Mouse (Mus musculus) CH12.LX (cell line): ENCODE data around the gene Spred2. TPM values are rescaled to one million over a fixed set of nuclear protein-coding genes. Genes with fewer than 3 reads are reported as not detected.
A peak's percentile ranks its signal among the peaks of the same experiment; 100 is the strongest.

Experiments
- DNase-seq: peaks from one replicate; pipeline ENCODE4 v3.0.0-alpha.2; 2013; ENCODE audit errors: extremely low read depth
- H3K27ac ChIP-seq: 2 replicates; pipeline ENCODE4 v1.5.1; 2012; ENCODE audit warnings: low read depth, mild to moderate bottlenecking, control low read depth, moderate library complexity; ENCODE audit not compliant: insufficient read depth
- H3K27me3 ChIP-seq: replicated peaks from 2 replicates; pipeline ENCODE3; 2012; ENCODE audit warnings: inconsistent platforms
- H3K36me3 ChIP-seq, 2 experiments: replicated peaks in 1 of 2; 2 replicates each; pipeline versions ENCODE3 to v1.6.1; 2012; ENCODE audit warnings: inconsistent platforms in 1 of 2, low read length in 1 of 2, mild to moderate bottlenecking in 1 of 2, mixed read lengths in 1 of 2, moderate library complexity in 1 of 2; ENCODE audit not compliant: control insufficient read depth in 1 of 2, insufficient read depth in 1 of 2
- H3K4me1 ChIP-seq, 2 experiments: 2 replicates each; pipeline ENCODE4 v1.6.1; 2012; ENCODE audit warnings: inconsistent platforms in 1 of 2, moderate library complexity in 1 of 2; ENCODE audit not compliant: insufficient read depth in 2 of 2, control insufficient read depth in 1 of 2
- H3K4me2 ChIP-seq: 2 replicates; pipeline ENCODE4 v1.6.1; 2012; ENCODE audit warnings: low read depth, mild to moderate bottlenecking, control low read depth; ENCODE audit not compliant: poor library complexity, insufficient read depth, severe bottlenecking
- H3K4me3 ChIP-seq, 3 experiments: fragments of 150-350 bp in 1 of 3; sonication (generic) in 1 of 3; replicated peaks in 1 of 3; 2 replicates each; pipeline versions ENCODE3 to v1.5.1; 2011 to 2012; ENCODE audit warnings: low read depth in 2 of 3, low read length in 2 of 3, mild to moderate bottlenecking in 2 of 3, moderate library complexity in 2 of 3, control low read depth in 1 of 3, improper control_type of control experiment in 1 of 3, inconsistent platforms in 1 of 3, mixed read lengths in 1 of 3; ENCODE audit not compliant: poor library complexity in 1 of 3
- H3K79me2 ChIP-seq: replicated peaks from 2 replicates; pipeline ENCODE4 v1.6.1; 2012; ENCODE audit warnings: mild to moderate bottlenecking, moderate library complexity; ENCODE audit not compliant: control insufficient read depth, poor library complexity, insufficient read depth, severe bottlenecking; ENCODE audit errors: extremely low read depth
- H3K9ac ChIP-seq: 2 replicates; pipeline ENCODE4 v1.6.1; 2012; ENCODE audit warnings: low read depth, mild to moderate bottlenecking, control low read depth, moderate library complexity; ENCODE audit not compliant: insufficient read depth
- H3K9me3 ChIP-seq: replicated peaks from 2 replicates; pipeline ENCODE3; 2012; ENCODE audit warnings: low read length, inconsistent platforms, mixed read lengths
- BHLHE40 ChIP-seq: IDR thresholded peaks from 2 replicates; pipeline ENCODE4 v1.6.1; 2011; ENCODE audit warnings: mild to moderate bottlenecking, low read depth, low read length, improper control_type of control experiment
- CHD2 ChIP-seq: IDR thresholded peaks from 2 replicates; pipeline ENCODE4 v1.6.1; 2011; ENCODE audit warnings: low read length, improper control_type of control experiment
- CTCF ChIP-seq, 2 experiments: IDR thresholded peaks in 1 of 2; conservative IDR thresholded peaks in 1 of 2; 2 replicates each; pipeline ENCODE4 v1.5.1; 2011 to 2012; ENCODE audit warnings: low read depth in 2 of 2, low read length in 2 of 2, improper control_type of control experiment in 1 of 2, inconsistent platforms in 1 of 2, mild to moderate bottlenecking in 1 of 2, moderate library complexity in 1 of 2
- ELF1 ChIP-seq: IDR thresholded peaks from 2 replicates; pipeline ENCODE4 v1.6.1; 2014; ENCODE audit warnings: low read depth, mild to moderate bottlenecking, inconsistent platforms, low read length, improper control_type of control experiment
- ETS1 ChIP-seq: conservative IDR thresholded peaks from 2 replicates; pipeline ENCODE4 v1.6.1; 2012; ENCODE audit warnings: low read depth, mild to moderate bottlenecking, inconsistent platforms, low read length, improper control_type of control experiment, moderate library complexity
- GABPA ChIP-seq: IDR thresholded peaks from 2 replicates; pipeline ENCODE4 v1.6.1; 2012; ENCODE audit warnings: low read depth, low read length, improper control_type of control experiment, inconsistent platforms; ENCODE audit not compliant: insufficient replicate concordance
- HCFC1 ChIP-seq: IDR thresholded peaks from 2 replicates; pipeline ENCODE4 v1.6.1; 2012; ENCODE audit warnings: low read depth, mild to moderate bottlenecking, inconsistent platforms, low read length, improper control_type of control experiment
- JUN ChIP-seq: IDR thresholded peaks from 2 replicates; pipeline ENCODE4 v1.6.1; 2011; ENCODE audit warnings: low read depth, mild to moderate bottlenecking, low read length, improper control_type of control experiment, moderate library complexity; ENCODE audit not compliant: insufficient read depth
- KAT2A ChIP-seq: IDR thresholded peaks from 2 replicates; pipeline ENCODE4 v1.6.1; 2012; ENCODE audit warnings: low read length, improper control_type of control experiment, inconsistent platforms; ENCODE audit not compliant: insufficient replicate concordance
- MAX ChIP-seq: IDR thresholded peaks from 2 replicates; pipeline ENCODE4 v1.6.1; 2011; ENCODE audit warnings: low read length, improper control_type of control experiment
- MEF2A ChIP-seq: IDR thresholded peaks from 2 replicates; pipeline ENCODE4 v1.6.1; 2014; ENCODE audit warnings: low read depth, mild to moderate bottlenecking, inconsistent platforms, low read length, improper control_type of control experiment, borderline replicate concordance
- MXI1 ChIP-seq: IDR thresholded peaks from 2 replicates; pipeline ENCODE4 v1.6.1; 2011; ENCODE audit warnings: mild to moderate bottlenecking, low read depth, low read length, improper control_type of control experiment
- POLR2A ChIP-seq: IDR thresholded peaks from 2 replicates; pipeline ENCODE4 v1.6.1; 2011; ENCODE audit warnings: low read depth, mild to moderate bottlenecking, improper control_type of control experiment, low read length
- RAD21 ChIP-seq: IDR thresholded peaks from 2 replicates; pipeline ENCODE4 v1.6.1; 2011; ENCODE audit warnings: low read depth, mild to moderate bottlenecking, low read length, improper control_type of control experiment, moderate library complexity
- RCOR1 ChIP-seq: conservative IDR thresholded peaks from 2 replicates; pipeline ENCODE4 v1.6.1; 2012; ENCODE audit warnings: low read depth, mild to moderate bottlenecking, inconsistent platforms, low read length, improper control_type of control experiment
- SIN3A ChIP-seq: IDR thresholded peaks from 2 replicates; pipeline ENCODE4 v1.6.1; 2012; ENCODE audit warnings: low read length, improper control_type of control experiment, inconsistent platforms
- SMC3 ChIP-seq: IDR thresholded peaks from 2 replicates; pipeline ENCODE4 v1.6.1; 2011; ENCODE audit warnings: low read depth, low read length, improper control_type of control experiment
- UBTF ChIP-seq: IDR thresholded peaks from 2 replicates; pipeline ENCODE4 v1.6.1; 2012; ENCODE audit warnings: low read depth, mild to moderate bottlenecking, inconsistent platforms, low read length, improper control_type of control experiment, moderate library complexity
- USF1 ChIP-seq: IDR thresholded peaks from 2 replicates; pipeline ENCODE4 v1.6.1; 2014; ENCODE audit warnings: low read depth, mild to moderate bottlenecking, inconsistent platforms, low read length, improper control_type of control experiment
- ZKSCAN1 ChIP-seq: IDR thresholded peaks from 2 replicates; pipeline ENCODE4 v1.6.1; 2012; ENCODE audit warnings: low read depth, inconsistent platforms, low read length, improper control_type of control experiment, borderline replicate concordance
- ZMIZ1 ChIP-seq: IDR thresholded peaks from 2 replicates; pipeline ENCODE4 v1.6.1; 2012; ENCODE audit warnings: low read depth, mild to moderate bottlenecking, inconsistent platforms, low read length, improper control_type of control experiment
- dilution Hi-C: fragments of 300-500 bp; cut with MboI; formaldehyde crosslinking; loops from 2 replicates; pipeline ENCODE4 v1.14.3; 2020; ENCODE audit warnings: low sequenced_read_pairs; ENCODE audit not compliant: extremely low pct_unique_long_range_greater_than_20kb, extremely low pct_ligation_motif_present
- in situ Hi-C: fragments of 300-500 bp; cut with MboI; formaldehyde crosslinking; loops from 3 replicates; pipeline ENCODE4 v1.14.3; 2019; ENCODE audit warnings: low sequenced_read_pairs, low pct_ligation_motif_present, low pct_unique_long_range_greater_than_20kb, mixed read lengths
- polyA plus RNA-seq: library from polyadenylated mRNA; unstranded; fragments of >175 nt; gene quantifications from 2 replicates; pipeline ENCODE4 v1.2.1, GENCODE M21; 2012; ENCODE audit warnings: low read depth; ENCODE audit not compliant: insufficient read length
- total RNA-seq, 2 experiments: library from RNA; depleted of rRNA; stranded (reverse); fragments of 300-350 nt in 1 of 2; fragments of >200 nt in 1 of 2; gene quantifications; 2 replicates each; pipeline ENCODE4 v1.2.3; 2012 to 2014

The Spred2 gene
- total and polyA plus RNA-seq, 3 experiments: 1.4 to 15.8 (median 4.2) TPM

DNA sequence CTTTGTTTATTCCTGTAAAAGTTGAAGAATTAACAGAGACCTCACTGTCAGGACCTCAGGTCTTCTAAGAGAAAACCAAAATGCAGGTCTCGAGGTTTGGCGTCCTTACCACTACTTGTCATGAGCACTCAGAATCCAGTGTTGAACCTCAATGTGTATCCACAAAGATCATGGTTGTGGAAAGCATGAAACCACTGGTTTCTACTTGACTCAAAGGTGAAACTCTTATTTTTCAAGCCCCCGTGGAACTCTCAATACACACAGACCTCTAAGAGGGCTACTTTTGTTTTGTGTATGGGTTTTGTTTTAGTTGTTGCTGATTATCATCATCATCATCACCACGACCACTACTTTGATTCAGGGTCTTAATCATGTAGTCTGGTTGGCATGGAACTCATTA is 2.0 kb upstream of the Spred2 start (continued):
- TF ChIP-seq ETS1 (peak; percentile 75), MXI1 (peak; percentile 79; the same call in 1 of the 2 replicates), POLR2A (no peak), UBTF (no peak), HCFC1 (no peak), BHLHE40 (peak; percentile 92), CTCF (conservative IDR thresholded peaks at IDR 0.05 in 1 of 2, IDR thresholded peaks at IDR 0.05 in 1 of 2; ENCODE audit: low read depth in 2 of 2, low read length in 2 of 2) (no peak), SMC3 (peak; percentile 6; the same call in 1 of the 2 replicates), JUN (peak; percentile 88), USF1 (no peak), SIN3A (peak; percentile 96), KAT2A (0 out of 2 replicates have a peak, but pooled peaks have one; percentile 46), ELF1 (peak; percentile 18; the same call in 1 of the 2 replicates), ZMIZ1 (peak; percentile 35; the same call in 1 of the 2 replicates), GABPA (no peak), CHD2 (peak; percentile 60), RCOR1 (peak; percentile 98)
- TF ChIP-seq, all 38 proteins: peak for 22

DNA sequence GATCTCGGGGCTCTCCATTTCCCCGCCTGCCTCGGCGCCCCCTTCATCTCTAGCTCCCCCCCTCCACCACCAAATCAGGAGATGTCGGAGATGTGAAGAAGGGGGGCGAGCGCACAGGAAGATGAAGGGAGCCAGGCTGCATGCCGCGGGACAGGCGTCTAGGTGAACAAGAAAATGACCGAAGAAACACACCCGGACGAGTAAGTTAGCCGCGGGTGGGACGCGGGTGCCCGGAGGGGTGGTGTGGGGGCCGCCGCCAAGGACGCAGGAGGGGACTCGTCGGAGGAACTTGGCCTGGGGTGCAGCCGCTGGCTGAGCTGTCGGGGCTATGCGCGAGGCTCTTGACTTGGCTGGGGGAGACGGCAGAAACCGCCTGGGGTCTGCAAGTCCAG is 578 bp downstream of the Spred2 start:
- Histone ChIP-seq H3K27ac (peak overlapping the region; percentile 78), H3K4me3 (peak overlapping the region; percentile 84 to 89 (median 87)), H3K79me2 (peaks cover 23% of the 10 kb centered on the region), H3K9me3 (no peaks in the 10 kb centered on the region), H3K36me3 (peaks cover 0 to 13% of the 10 kb centered on the region in 2 experiments), H3K9ac (peak overlapping the region; percentile 97), H3K27me3 (peaks cover 2% of the 10 kb centered on the region), H3K4me1 (peaks cover 7 to 64% of the 10 kb centered on the region in 2 experiments), H3K4me2 (peak overlapping the region; percentile 63)
- dilution Hi-C loops (no loop called here), in situ Hi-C loops (loop anchor here (5.0 to 10.0 kb wide), 4 partner anchors 53 to 150 kb away; no protein-coding TSS in a partner anchor)
- DNase-seq: peak; percentile 38
- TF ChIP-seq MAX (no peak), ZKSCAN1 (no peak), ELF1 (no peak), MEF2A (no peak), RAD21 (no peak), POLR2A (no peak)
